Mouse (Mus musculus) kidney, postnatal 36 days (tissue): Measurements from ENCODE around the gene Gm27029.
A peak's percentile ranks its signal among the peaks of the same experiment; 100 is the strongest.

Source experiments
- DNase-seq, 2 experiments: peaks; one replicate each; pipeline ENCODE4 v3.0.0; 2021 to 2022; ENCODE audit warnings: mixed read lengths in 2 of 2

The Gm27029 gene

GRCm38 (mm10) chr11:101418991-101419390 is 5.6 kb downstream of the Gm27029 start:
- no peak for DNase-seq

DNA sequence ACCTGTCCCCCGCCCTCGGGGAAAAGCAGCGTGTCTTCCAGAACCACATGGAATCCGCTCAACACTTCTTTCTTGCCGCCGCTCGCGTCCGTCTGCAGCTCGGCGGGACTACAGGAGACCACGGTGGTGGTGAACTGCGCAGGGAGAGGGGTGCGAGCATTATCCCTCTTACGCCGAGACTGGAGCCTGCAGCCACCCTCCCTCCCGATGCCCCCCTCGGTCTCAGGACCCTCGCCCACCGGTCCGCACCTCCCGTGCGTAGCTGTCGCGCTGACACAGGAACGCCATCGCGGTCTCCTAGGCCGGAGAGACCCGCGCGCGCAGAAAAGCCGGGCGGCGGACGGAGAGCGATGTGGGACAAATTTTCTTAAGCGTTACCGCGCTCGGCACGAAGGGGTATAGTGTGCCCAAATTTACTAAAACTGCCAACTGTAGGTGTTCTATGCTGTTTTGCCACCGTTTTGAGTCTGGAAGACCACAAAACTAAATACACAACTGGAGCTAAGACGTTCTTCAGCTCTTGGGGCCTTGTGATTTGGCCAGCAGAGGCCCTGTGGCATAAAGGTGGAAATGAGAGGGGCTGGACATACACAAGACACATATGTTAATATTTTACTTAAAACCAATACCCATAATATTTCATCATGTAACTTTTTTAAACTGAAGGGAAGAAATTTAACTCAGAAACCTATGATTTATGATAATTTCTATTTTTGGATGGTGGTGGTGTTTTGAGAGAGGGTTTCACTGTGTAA is 7.3 kb downstream of the Gm27029 start, which contains the start of gene Aarsd1:
Gene Aarsd1 (minus strand): TSS at position 515 of the 755 bp plus-strand sequence.
- DNase-seq: peak; percentile 84 to 93

- DNase-seq: peak in 1 of 2 experiments; percentile 33
These were observed 8.0 kb downstream of the Gm27029 start for GRCm38 (mm10) chr11:101416433-101417100.

- no peak for DNase-seq
These were observed 9.3 kb downstream of the Gm27029 start for GRCm38 (mm10) chr11:101415306-101415705.

GRCm38 (mm10) chr11:101395110-101395509 is 29.5 kb downstream of the Gm27029 start:
- peak; percentile 89 to 90 for DNase-seq

DNA sequence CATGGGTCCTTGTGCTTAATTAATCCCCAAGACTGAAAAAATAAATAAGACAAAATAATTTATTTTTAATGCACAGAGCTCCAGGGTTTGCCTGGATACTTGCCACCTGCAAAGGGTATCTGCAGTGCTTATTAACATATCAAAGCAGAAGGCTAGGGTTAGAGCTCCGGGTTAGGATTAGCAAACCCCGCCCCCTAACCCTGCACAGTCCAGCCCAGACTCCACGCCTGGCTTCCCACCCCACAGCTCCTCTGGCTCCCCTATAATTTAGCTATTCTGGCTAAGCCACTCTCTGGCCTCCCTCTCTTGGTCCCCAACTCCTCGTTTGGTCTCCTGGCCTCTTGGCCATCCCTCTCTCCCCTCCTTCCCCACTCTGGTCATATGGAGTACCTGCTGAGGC is 42.8 kb downstream of the Gm27029 start:
- DNase-seq: no peak

DNA sequence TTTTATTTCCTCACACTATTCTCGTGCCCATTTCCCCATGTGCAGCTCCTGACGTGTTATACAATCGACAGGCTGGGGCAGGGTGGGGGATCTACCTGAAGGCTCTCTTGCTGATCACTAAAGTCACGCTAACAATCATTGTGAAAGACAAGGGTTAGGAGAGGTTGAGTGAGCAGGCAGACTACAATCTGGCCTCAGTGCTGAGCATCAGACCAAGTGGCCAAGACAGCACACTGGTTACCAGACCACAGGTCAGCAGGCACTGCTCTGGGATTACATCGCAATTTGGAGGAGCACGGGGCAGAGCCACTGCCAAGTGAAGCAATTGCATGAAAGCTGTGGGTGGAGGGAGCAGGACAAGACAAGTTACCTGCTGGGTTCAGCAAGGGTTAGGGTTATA is 45.7 kb downstream of the Gm27029 start:
- DNase-seq: peak; percentile 62 to 76

- DNase-seq: peak; percentile 17 to 63
These were observed 46.4 kb downstream of the Gm27029 start for GRCm38 (mm10) chr11:101378196-101378595.

DNA sequence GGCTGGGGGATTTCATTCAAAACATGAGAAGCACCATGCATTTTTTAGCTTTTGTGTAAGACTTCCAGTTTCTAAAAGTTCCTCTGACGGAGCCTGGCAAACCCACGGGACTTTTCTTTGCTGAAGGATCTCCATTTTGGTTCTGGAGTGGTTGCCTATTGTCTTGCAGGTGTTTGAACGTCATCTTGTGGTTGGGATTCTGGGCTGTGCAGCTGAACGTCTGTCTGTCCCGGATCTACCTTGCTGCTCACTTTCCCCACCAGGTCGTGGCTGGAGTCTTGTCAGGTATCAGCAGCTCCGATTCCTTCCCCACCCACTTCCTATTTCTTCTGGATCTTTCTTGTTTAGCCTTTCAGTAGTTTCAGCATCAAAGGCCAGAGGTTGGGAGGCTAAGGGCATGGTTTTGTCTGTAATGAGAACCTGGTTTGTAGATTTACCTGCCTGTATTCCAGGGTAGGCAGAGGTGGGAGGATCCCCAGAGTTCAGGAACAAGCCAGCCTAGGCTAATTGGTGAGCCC is 50.1 kb downstream of the Gm27029 start:
- DNase-seq: no peak

GRCm38 (mm10) chr11:101370141-101370540 is 54.5 kb downstream of the Gm27029 start:
- no peak for DNase-seq

- peak; percentile 80 to 89 for DNase-seq
These were observed 57.2 kb downstream of the Gm27029 start, which contains the start of gene G6pc for GRCm38 (mm10) chr11:101367326-101367935. TSS of gene G6pc (plus strand) at chr11:101367561.

DNA sequence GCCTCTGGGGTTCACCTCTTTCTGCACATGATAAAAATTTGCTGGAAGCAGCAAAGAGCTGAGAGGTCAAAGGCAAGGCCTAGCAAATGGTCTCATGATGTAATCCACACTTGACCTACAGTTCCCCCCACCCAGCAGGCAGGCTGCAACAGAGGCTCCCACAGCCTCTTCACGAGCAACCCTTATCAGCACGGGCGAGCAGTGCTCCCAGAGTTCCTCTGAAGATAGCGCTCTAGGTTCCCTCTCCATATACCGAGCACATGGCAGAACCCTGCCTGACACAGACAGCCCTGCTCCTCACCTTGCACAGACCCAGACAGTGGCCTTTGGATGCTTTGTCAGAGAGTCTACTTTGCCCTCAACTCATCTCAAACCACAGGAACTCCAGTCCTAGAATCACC is 60.1 kb downstream of the Gm27029 start:
- DNase-seq: peak; percentile 59 to 71

- peak in 1 of 2 experiments; percentile 82 for DNase-seq
These were observed 63.9 kb downstream of the Gm27029 start for GRCm38 (mm10) chr11:101360651-101361113.

DNA sequence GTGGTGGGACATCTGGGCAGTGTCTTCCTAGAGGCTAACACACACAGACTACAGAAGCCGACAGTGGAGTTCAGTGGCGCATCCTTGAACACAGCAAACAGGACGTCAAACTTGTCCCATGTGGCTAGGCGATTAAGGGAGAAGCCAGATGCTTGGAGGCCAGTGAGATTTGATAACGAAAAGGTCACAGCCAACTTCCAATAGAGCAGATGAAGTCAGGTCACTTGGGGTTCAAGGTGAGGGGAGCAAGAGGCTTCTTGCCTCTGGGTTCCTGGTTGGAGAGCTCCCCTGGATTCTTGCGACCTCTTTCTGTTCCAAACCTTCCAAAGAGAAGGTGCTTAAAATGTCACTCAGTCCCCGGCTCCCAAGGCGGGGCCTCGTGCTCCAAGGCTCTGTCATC is 64.8 kb downstream of the Gm27029 start:
- DNase-seq: no peak

GRCm38 (mm10) chr11:101357505-101358182 is 67.0 kb downstream of the Gm27029 start:
- no peak for DNase-seq
